Comparison of ENCODE assay signal across 8 mouse cellular contexts in genomic region chr5:64803720-64804462, GRCm38 (mm10). TPM values are rescaled to one million over a fixed set of nuclear protein-coding genes. Genes with fewer than 3 reads are reported as not detected.
DNase-seq lines count a peak whose midpoint lies in the region; TF ChIP-seq lines count a peak whose summit lies in the region.

No protein-coding gene starts in this region.

- H3K27me3 ChIP-seq in ES-Bruce4 (ENCODE audit: control insufficient read depth, insufficient read depth, low read length, poor library complexity, severe bottlenecking), result no peaks in the 10 kb centered on the region
- H3K27me3 ChIP-seq in spleen, adult 2 months (ENCODE audit: control insufficient read depth, insufficient read depth, low read length), result no peaks in the 10 kb centered on the region

- H3K4me1 ChIP-seq in ES-Bruce4 (ENCODE audit: control insufficient read depth, insufficient read depth, low read length), result peaks cover 8% of the 10 kb centered on the region
- peaks cover 17% of the 10 kb centered on the region for H3K4me1 ChIP-seq in spleen, adult 2 months (ENCODE audit: control insufficient read depth, insufficient read depth, insufficient read length)

- WGBS in spleen, adult 2 months, result under 1% methylated on average over 51 of the region's 69 CpGs

- peak overlapping the region; percentile 99 for H3K4me3 ChIP-seq in ES-Bruce4 (ENCODE audit: low read depth, low read length)
- H3K4me3 ChIP-seq in spleen, adult 2 months (ENCODE audit: extremely low read depth, insufficient read depth, insufficient read length), result peak overlapping the region; percentile 65

- H3K36me3 ChIP-seq in ES-Bruce4 (ENCODE audit: control insufficient read depth, insufficient read depth, low read length, poor library complexity, severe bottlenecking), result no peaks in the 10 kb centered on the region
- H3K36me3 ChIP-seq in spleen, adult 2 months (ENCODE audit: control insufficient read depth, insufficient read depth, low read length), result peaks cover 3% of the 10 kb centered on the region; the same call in 1 of the 2 replicates

- peak; percentile 38 to 47 for DNase-seq in B cell, adult 2 months
- DNase-seq in cerebellum, adult 8-10 months, result peak; percentile 34
- DNase-seq in gastrocnemius, postnatal 25 days, result peak; percentile 57
- peak; percentile 40 to 73 for DNase-seq in kidney, postnatal 25 days
- DNase-seq in lung, postnatal 36 days, result peak; percentile 53
- peak in 1 of 2 experiments; percentile 29 for DNase-seq in spleen, adult 2 months (ENCODE audit: low read depth in 1 of 2, low spot score in 2 of 2)
- DNase-seq in urinary bladder, adult 18-20 months (ENCODE audit: low spot score in 2 of 2), result no peak

- no peak for TF ChIP-seq CTCF in ES-Bruce4 (IDR thresholded peaks at IDR 0.05; ENCODE audit: low read depth, low read length)
- TF ChIP-seq CTCF in spleen, adult 2 months (IDR thresholded peaks at IDR 0.05; ENCODE audit: extremely low read depth, insufficient read depth, insufficient read length, insufficient replicate concordance), result no peak

- no peak for TF ChIP-seq EP300 in ES-Bruce4 (IDR thresholded peaks at IDR 0.05; ENCODE audit: insufficient read depth, low read depth, low read length)

- no peak for TF ChIP-seq POLR2A in ES-Bruce4 (IDR thresholded peaks at IDR 0.05; ENCODE audit: insufficient read depth, low read length)
- no peak for TF ChIP-seq POLR2A in spleen, adult 2 months (IDR thresholded peaks at IDR 0.05; ENCODE audit: low read depth, low read length)

- H3K27ac ChIP-seq in ES-Bruce4 (ENCODE audit: insufficient read depth, low read length), result peak overlapping the region; percentile 98
- H3K27ac ChIP-seq in spleen, adult 2 months (ENCODE audit: insufficient read depth, low read length), result peak overlapping the region; percentile 99

- H3K9me3 ChIP-seq in ES-Bruce4 (replicated peaks; ENCODE audit: control insufficient read depth, insufficient read depth, low read length, poor library complexity, severe bottlenecking), result peaks cover 5% of the 10 kb centered on the region; the same call in 1 of the 2 replicates

- H3K9ac ChIP-seq in ES-Bruce4 (ENCODE audit: low read depth, poor library complexity, severe bottlenecking), result peak overlapping the region; percentile 99

RNA-seq across cellular contexts. Expression of gene Klf3, which starts 0.7 kb away (rescaled TPM):
- 108 and 112 TPM in 2 replicates for polyA plus RNA-seq in ES-Bruce4 (2011; ENCODE audit: insufficient read depth, insufficient read length, low read depth, missing spikeins)
- 10 to 100 TPM; 12.6 to 17.5 TPM for total RNA-seq in gastrocnemius, postnatal 25 days (2021)
- polyA plus RNA-seq in spleen, adult 2 months (2012; rRNA removed), result 75.2 and 111 TPM in 2 replicates

Comparison
In these comparisons a context has a peak if more than half of its experiments do, and no peak if none do; other contexts are left out.
1. DNase-seq: peak in B cell, adult 2 months (2 of 2), cerebellum, adult 8-10 months (single experiment), gastrocnemius, postnatal 25 days (single experiment), kidney, postnatal 25 days (2 of 2) and lung, postnatal 36 days (single experiment); none in urinary bladder, adult 18-20 months (0 of 2).